Mouse (Mus musculus) embryonic facial prominence, embryonic 12.5 days (tissue): Measurements from ENCODE around the gene Epb41l1. TPM values are rescaled to one million over a fixed set of nuclear protein-coding genes. Genes with fewer than 3 reads are reported as not detected.

Experiments used
- ATAC-seq: fragments of 200-750 bp; cut with Nextera tagmentation; 2 replicates; pipeline ENCODE4 v1.8.0; 2017; ENCODE audit not compliant: insufficient number of reproducible peaks, insufficient read depth, low FRiP score, low TSS enrichment
- H3K27ac ChIP-seq: fragments of 300-500 bp; sonication (generic); 2 replicates; pipeline ENCODE4 v1.5.1; 2016; ENCODE audit warnings: mild to moderate bottlenecking
- H3K27me3 ChIP-seq: fragments of 300-500 bp; sonication (generic); 2 replicates; pipeline ENCODE4 v1.6.1; 2016; ENCODE audit warnings: mild to moderate bottlenecking, moderate library complexity
- H3K36me3 ChIP-seq: fragments of 300-500 bp; sonication (generic); 2 replicates; pipeline ENCODE4 v1.6.1; 2016; ENCODE audit warnings: mild to moderate bottlenecking
- H3K4me1 ChIP-seq: fragments of 300-500 bp; sonication (generic); 2 replicates; pipeline ENCODE4 v1.6.1; 2016
- H3K4me2 ChIP-seq: fragments of 300-500 bp; sonication (generic); replicated peaks from 2 replicates; pipeline ENCODE4 v1.6.1; 2016; ENCODE audit warnings: mild to moderate bottlenecking, moderate library complexity
- H3K4me3 ChIP-seq: fragments of 300-500 bp; sonication (generic); 2 replicates; pipeline ENCODE4 v1.5.1; 2016; ENCODE audit warnings: mild to moderate bottlenecking
- H3K9ac ChIP-seq: fragments of 300-500 bp; sonication (generic); 2 replicates; pipeline ENCODE4 v1.6.1; 2016; ENCODE audit warnings: mild to moderate bottlenecking, moderate library complexity
- H3K9me3 ChIP-seq: fragments of 300-500 bp; sonication (generic); 2 replicates; pipeline ENCODE4 v1.6.1; 2016; ENCODE audit warnings: mild to moderate bottlenecking, moderate library complexity
- whole genome bisulfite sequencing: fragments of 180-500 bp; shearing (Covaris S2); methylation state at CpG from one replicate; pipeline ENCODE4 v1.1.7; 2016; 5-methylcytosine and 5-hydroxymethylcytosine counted together
- polyA plus RNA-seq: library from polyadenylated mRNA; unstranded; fragments of >200 nt; fragmentation: Nextera tagmentation; extraction: Ambion mirVana; gene quantifications from 2 replicates; pipeline ENCODE4 v1.2.1, GENCODE M21; 2016

The Epb41l1 gene
- polyA plus RNA-seq, 1 experiment from 2014 or later, result 3.6 TPM

GRCm38 (mm10) chr2:156547123-156547891, 126.6 kb downstream of the Epb41l1 start, which contains the start of gene Aar2:
TSS of gene Aar2 (plus strand) at chr2:156547584.
- H3K27me3 ChIP-seq, result no peaks in the 10 kb centered on the region
- H3K9ac ChIP-seq, result peak within 1 kb of the TSS; percentile 78
- H3K4me1 ChIP-seq, result peaks cover 7% of the 10 kb centered on the region; the same call in 1 of the 2 replicates
- H3K4me3 ChIP-seq, result peak within 1 kb of the TSS; percentile 68
- H3K27ac ChIP-seq, result peak within 1 kb of the TSS; percentile 71
- peaks cover 15% of the 10 kb centered on the region for H3K36me3 ChIP-seq
- ATAC-seq, result 0 out of 2 replicates have a peak, but pooled peaks have one; percentile 56
- H3K9me3 ChIP-seq, result no peaks in the 10 kb centered on the region
- WGBS, result 5% methylated on average over 39 of the region's 39 CpGs
- peak within 1 kb of the TSS; percentile 83 for H3K4me2 ChIP-seq

DNA sequence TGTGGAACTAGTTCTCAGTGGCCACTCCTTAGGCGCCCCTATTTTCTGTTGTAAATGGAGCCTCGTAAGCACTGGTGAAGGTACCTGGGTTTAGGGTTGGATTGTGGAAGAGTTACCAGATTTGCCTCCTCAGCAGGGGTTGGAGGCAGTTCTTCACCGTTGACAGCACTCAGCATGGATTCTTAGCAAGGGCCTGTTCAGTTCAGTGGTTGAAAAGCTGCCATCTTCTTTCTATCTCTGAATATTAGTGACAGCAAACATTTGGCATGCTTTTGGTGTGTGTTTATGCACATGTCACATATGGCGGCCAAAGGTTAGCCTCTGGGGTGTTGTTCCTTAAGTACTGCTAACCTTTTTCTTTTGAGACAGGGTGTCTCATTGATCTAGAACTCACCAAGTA, 131.7 kb downstream of the Epb41l1 start:
- Histone ChIP-seq H3K4me3 (no peak overlapping the region), H3K9ac (no peak overlapping the region), H3K27ac (no peak overlapping the region), H3K36me3 (peaks cover 54% of the 10 kb centered on the region), H3K4me2 (no peak overlapping the region), H3K9me3 (no peaks in the 10 kb centered on the region), H3K27me3 (no peaks in the 10 kb centered on the region), H3K4me1 (peaks cover 7% of the 10 kb centered on the region; the same call in 1 of the 2 replicates)
- WGBS, result 87% methylated on average over 4 of the region's 4 CpGs
- ATAC-seq, result no peak

GRCm38 (mm10) chr2:156561808-156562207, 141.1 kb downstream of the Epb41l1 start:
- H3K36me3 ChIP-seq, result peaks cover 54% of the 10 kb centered on the region
- WGBS, result 87% methylated on average over 2 of the region's 2 CpGs
- no peak overlapping the region for H3K4me3 ChIP-seq
- ATAC-seq, result no peak
- no peak overlapping the region for H3K27ac ChIP-seq
- no peaks in the 10 kb centered on the region for H3K27me3 ChIP-seq
- no peaks in the 10 kb centered on the region for H3K4me1 ChIP-seq
- no peaks in the 10 kb centered on the region for H3K9me3 ChIP-seq
- no peak overlapping the region for H3K9ac ChIP-seq
- H3K4me2 ChIP-seq, result no peak overlapping the region

- 89% methylated on average over 5 of the region's 5 CpGs for WGBS
- Histone ChIP-seq H3K9me3 (no peaks in the 10 kb centered on the region), H3K4me2 (no peak overlapping the region), H3K36me3 (peaks cover 57% of the 10 kb centered on the region), H3K4me1 (no peaks in the 10 kb centered on the region), H3K9ac (no peak overlapping the region), H3K4me3 (no peak overlapping the region), H3K27ac (no peak overlapping the region), H3K27me3 (no peaks in the 10 kb centered on the region)
- ATAC-seq, result no peak
Measured at GRCm38 (mm10) chr2:156563557-156563956, 142.8 kb downstream of the Epb41l1 start.

DNA sequence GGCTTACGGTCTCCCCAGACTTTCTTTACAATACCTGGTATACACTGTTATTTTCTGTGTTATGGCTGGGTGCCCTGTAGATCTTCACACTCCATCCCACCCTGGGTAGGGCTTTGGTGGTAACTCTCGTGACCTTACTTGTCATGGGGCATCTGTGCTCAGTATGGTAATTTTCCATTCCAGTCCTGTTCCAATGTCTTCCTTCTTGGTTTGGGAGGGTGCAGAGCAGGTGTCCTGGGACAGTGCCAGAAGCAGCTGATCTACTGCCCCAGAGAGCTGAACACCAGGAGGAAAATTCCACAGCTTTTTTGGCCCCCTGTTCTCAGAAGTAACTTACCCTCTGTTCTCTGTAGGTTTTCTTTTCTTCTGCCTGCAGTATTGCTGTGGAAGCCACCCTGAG, 145.8 kb downstream of the Epb41l1 start:
- no peak overlapping the region for H3K4me2 ChIP-seq
- no peak overlapping the region for H3K9ac ChIP-seq
- no peaks in the 10 kb centered on the region for H3K4me1 ChIP-seq
- H3K36me3 ChIP-seq, result peaks cover 43% of the 10 kb centered on the region
- no peaks in the 10 kb centered on the region for H3K9me3 ChIP-seq
- no peaks in the 10 kb centered on the region for H3K27me3 ChIP-seq
- no peak for ATAC-seq
- no peak overlapping the region for H3K27ac ChIP-seq
- 89% methylated on average over 2 of the region's 2 CpGs for whole genome bisulfite sequencing
- H3K4me3 ChIP-seq, result no peak overlapping the region

- Histone ChIP-seq H3K9me3 (no peaks in the 10 kb centered on the region), H3K4me2 (no peak overlapping the region), H3K27ac (no peak overlapping the region), H3K4me1 (no peaks in the 10 kb centered on the region), H3K4me3 (no peak overlapping the region), H3K9ac (no peak overlapping the region), H3K36me3 (peaks cover 35% of the 10 kb centered on the region), H3K27me3 (no peaks in the 10 kb centered on the region)
- ATAC-seq, result no peak
- 92% methylated on average over 7 of the region's 7 CpGs for WGBS
Measured at GRCm38 (mm10) chr2:156568647-156569046, 147.9 kb downstream of the Epb41l1 start.

DNA sequence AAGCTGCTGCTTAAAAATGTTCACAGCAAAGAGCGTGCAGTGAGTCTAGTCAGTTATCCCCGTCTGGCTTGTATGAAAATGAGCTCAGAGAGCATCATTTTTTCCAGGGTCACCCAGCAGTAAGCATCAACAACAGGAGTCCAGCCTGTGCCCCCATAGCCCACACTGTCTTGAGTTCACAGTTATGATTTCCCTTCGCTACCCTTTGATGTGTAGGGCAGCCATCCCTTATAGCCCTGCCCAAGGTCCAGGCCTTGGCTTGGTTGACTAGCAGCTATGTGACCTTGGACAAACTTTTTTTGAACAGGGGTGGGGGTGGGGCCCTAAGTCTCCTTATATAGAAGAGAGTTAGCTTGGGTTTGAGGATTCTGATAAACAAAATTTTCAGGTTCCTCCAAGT, 148.6 kb downstream of the Epb41l1 start:
- H3K9ac ChIP-seq, result no peak overlapping the region
- ATAC-seq, result no peak
- H3K27ac ChIP-seq, result no peak overlapping the region
- H3K4me1 ChIP-seq, result no peaks in the 10 kb centered on the region
- 79% methylated on average over 3 of the region's 3 CpGs for WGBS
- no peaks in the 10 kb centered on the region for H3K9me3 ChIP-seq
- no peaks in the 10 kb centered on the region for H3K27me3 ChIP-seq
- H3K36me3 ChIP-seq, result peaks cover 33% of the 10 kb centered on the region
- H3K4me2 ChIP-seq, result no peak overlapping the region
- no peak overlapping the region for H3K4me3 ChIP-seq

- H3K4me1 ChIP-seq, result no peaks in the 10 kb centered on the region
- H3K4me3 ChIP-seq, result no peak overlapping the region
- H3K36me3 ChIP-seq, result peaks cover 25% of the 10 kb centered on the region
- WGBS, result 70% methylated on average over 6 of the region's 6 CpGs
- H3K9ac ChIP-seq, result no peak overlapping the region
- no peaks in the 10 kb centered on the region for H3K9me3 ChIP-seq
- H3K4me2 ChIP-seq, result no peak overlapping the region
- no peaks in the 10 kb centered on the region for H3K27me3 ChIP-seq
- H3K27ac ChIP-seq, result no peak overlapping the region
- no peak for ATAC-seq
Measured at GRCm38 (mm10) chr2:156571521-156571920, 150.8 kb downstream of the Epb41l1 start.

DNA sequence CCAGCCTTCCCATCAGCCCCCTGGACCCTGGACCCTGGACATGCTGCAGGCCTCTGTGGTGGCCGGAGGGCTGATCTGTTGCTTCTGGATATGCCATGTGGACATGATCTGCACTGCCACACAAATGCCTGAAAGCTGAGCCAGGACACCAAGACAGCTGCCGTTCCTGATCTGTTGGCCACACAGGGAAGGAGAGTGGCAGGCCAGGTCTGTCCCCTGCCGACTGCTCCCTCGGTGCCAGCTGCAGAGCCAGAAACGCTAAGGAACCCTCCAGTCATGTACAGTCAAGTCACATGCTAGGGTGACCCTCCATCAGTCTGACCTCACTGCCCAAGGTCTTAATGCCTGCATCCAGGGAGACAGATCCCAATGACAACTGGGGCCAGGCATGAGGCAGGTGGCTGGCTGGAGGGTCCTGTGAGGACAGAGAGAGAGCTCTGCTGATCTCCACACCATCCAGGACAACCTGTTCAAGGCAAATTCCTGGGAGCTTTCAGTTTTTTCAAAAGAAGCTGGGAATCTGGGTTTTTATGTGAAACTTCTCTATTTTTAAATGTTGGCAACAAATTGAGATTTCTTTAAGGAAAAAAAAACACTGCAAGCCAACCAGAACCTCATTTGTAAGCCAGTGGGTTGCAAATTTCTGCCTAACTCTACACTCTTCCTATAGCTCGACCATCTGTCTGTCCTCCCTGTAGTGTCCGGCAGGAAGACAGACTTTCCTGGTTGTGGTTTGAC, 156.3 kb downstream of the Epb41l1 start:
- no peaks in the 10 kb centered on the region for H3K27me3 ChIP-seq
- no peak overlapping the region for H3K9ac ChIP-seq
- no peak for ATAC-seq
- no peaks in the 10 kb centered on the region for H3K9me3 ChIP-seq
- H3K4me2 ChIP-seq, result no peak overlapping the region
- H3K27ac ChIP-seq, result no peak overlapping the region
- H3K4me3 ChIP-seq, result no peak overlapping the region
- H3K4me1 ChIP-seq, result no peaks in the 10 kb centered on the region
- 72% methylated on average over 7 of the region's 7 CpGs for WGBS
- no peaks in the 10 kb centered on the region for H3K36me3 ChIP-seq

GRCm38 (mm10) chr2:156580507-156580906, 159.8 kb downstream of the Epb41l1 start:
- Histone ChIP-seq H3K9ac (no peak overlapping the region), H3K4me1 (no peaks in the 10 kb centered on the region), H3K9me3 (no peaks in the 10 kb centered on the region), H3K4me3 (no peak overlapping the region), H3K27me3 (peaks cover 4% of the 10 kb centered on the region; the same call in 1 of the 2 replicates), H3K27ac (no peak overlapping the region), H3K36me3 (no peaks in the 10 kb centered on the region), H3K4me2 (no peak overlapping the region)
- WGBS, result 69% methylated on average over 5 of the region's 5 CpGs
- ATAC-seq, result no peak

- ATAC-seq, result no peak
- WGBS, result 70% methylated on average over 10 of the region's 10 CpGs
Measured at GRCm38 (mm10) chr2:156581244-156581643, 160.5 kb downstream of the Epb41l1 start.

GRCm38 (mm10) chr2:156582887-156583286, 162.2 kb downstream of the Epb41l1 start:
- Histone ChIP-seq H3K27me3 (peaks cover 4% of the 10 kb centered on the region; the same call in 1 of the 2 replicates), H3K4me2 (no peak overlapping the region), H3K4me1 (no peaks in the 10 kb centered on the region), H3K36me3 (no peaks in the 10 kb centered on the region), H3K9ac (no peak overlapping the region), H3K9me3 (no peaks in the 10 kb centered on the region), H3K27ac (no peak overlapping the region), H3K4me3 (no peak overlapping the region)
- ATAC-seq, result no peak
- WGBS, result 90% methylated on average over 10 of the region's 10 CpGs

More at GRCm38 (mm10) chr2:156581244-156581643, 160.5 kb downstream of the Epb41l1 start:
- Histone ChIP-seq H3K9ac (no peak overlapping the region), H3K9me3 (no peaks in the 10 kb centered on the region), H3K36me3 (no peaks in the 10 kb centered on the region), H3K4me3 (no peak overlapping the region), H3K4me1 (no peaks in the 10 kb centered on the region), H3K27me3 (peaks cover 4% of the 10 kb centered on the region; the same call in 1 of the 2 replicates), H3K4me2 (no peak overlapping the region), H3K27ac (no peak overlapping the region)
